Mouse (Mus musculus) liver, adult 2 months (tissue): Measurements from ENCODE around the gene Cog5. TPM values are rescaled to one million over a fixed set of nuclear protein-coding genes. Genes with fewer than 3 reads are reported as not detected.

Experiments
- DNase-seq: peaks from one replicate; pipeline ENCODE4 v3.0.0-alpha.2; 2011; ENCODE audit warnings: low read depth, low spot score; ENCODE audit errors: extremely low read depth
- H3K27ac ChIP-seq: fragments of 200-500 bp; replicated peaks from 2 replicates; pipeline ENCODE4 v1.5.1; 2012; ENCODE audit warnings: low read depth, mild to moderate bottlenecking, control low read depth, inconsistent platforms, low read length; ENCODE audit not compliant: insufficient read depth
- H3K27me3 ChIP-seq: fragments of 200-500 bp; 2 replicates; pipeline ENCODE4 v1.6.1; 2012; ENCODE audit warnings: mild to moderate bottlenecking, moderate library complexity, low read length, inconsistent platforms; ENCODE audit not compliant: control insufficient read depth, insufficient read depth
- H3K36me3 ChIP-seq: fragments of 200-500 bp; 2 replicates; pipeline ENCODE4 v1.6.1; 2012; ENCODE audit warnings: low read length, inconsistent platforms; ENCODE audit not compliant: control insufficient read depth, insufficient read depth
- H3K4me1 ChIP-seq: fragments of 200-500 bp; 2 replicates; pipeline ENCODE4 v1.6.1; 2011; ENCODE audit warnings: low read length; ENCODE audit not compliant: control insufficient read depth, insufficient read depth
- H3K4me3 ChIP-seq: fragments of 200-500 bp; 2 replicates; pipeline ENCODE4 v1.5.1; 2011; ENCODE audit warnings: low read depth, mild to moderate bottlenecking, control low read depth, low read length, moderate library complexity; ENCODE audit not compliant: insufficient read depth
- H3K79me2 ChIP-seq: fragments of 200-500 bp; 2 replicates; pipeline ENCODE4 v1.6.1; 2012; ENCODE audit warnings: inconsistent platforms, mild to moderate bottlenecking, low read length, moderate library complexity; ENCODE audit not compliant: control insufficient read depth, insufficient read depth
- H3K9ac ChIP-seq: fragments of 200-500 bp; 2 replicates; pipeline ENCODE4 v1.6.1; 2012; ENCODE audit warnings: low read depth, mild to moderate bottlenecking, control low read depth, inconsistent platforms, low read length
- CTCF ChIP-seq: fragments of 200-500 bp; IDR thresholded peaks from 2 replicates; pipeline ENCODE4 v1.5.1; 2011; ENCODE audit warnings: low read depth, low read length, control low read depth
- POLR2A ChIP-seq: fragments of 200-500 bp; IDR thresholded peaks from 2 replicates; pipeline ENCODE4 v1.6.1; 2011; ENCODE audit warnings: low read length, control low read depth; ENCODE audit not compliant: insufficient read depth; ENCODE audit errors: extremely low read depth
- WGBS: fragments of 180-500 bp; shearing (Covaris S2); methylation state at CpG from one replicate; pipeline ENCODE4 v1.1.7; 2018; 5-methylcytosine and 5-hydroxymethylcytosine counted together
- polyA plus RNA-seq: library from polyadenylated mRNA; depleted of rRNA; stranded (reverse); fragments of >200 nt; gene quantifications from 2 replicates; pipeline ENCODE4 v1.2.3, GENCODE M21; 2012
- total RNA-seq: library from RNA; depleted of rRNA; stranded (reverse); fragments of >200 nt; gene quantifications from 2 replicates; pipeline ENCODE4 v1.2.3, GENCODE M21; 2014

Cog5 gene
- total and polyA plus RNA-seq, 2 experiments, result 7.6 to 33.5 TPM

DNA sequence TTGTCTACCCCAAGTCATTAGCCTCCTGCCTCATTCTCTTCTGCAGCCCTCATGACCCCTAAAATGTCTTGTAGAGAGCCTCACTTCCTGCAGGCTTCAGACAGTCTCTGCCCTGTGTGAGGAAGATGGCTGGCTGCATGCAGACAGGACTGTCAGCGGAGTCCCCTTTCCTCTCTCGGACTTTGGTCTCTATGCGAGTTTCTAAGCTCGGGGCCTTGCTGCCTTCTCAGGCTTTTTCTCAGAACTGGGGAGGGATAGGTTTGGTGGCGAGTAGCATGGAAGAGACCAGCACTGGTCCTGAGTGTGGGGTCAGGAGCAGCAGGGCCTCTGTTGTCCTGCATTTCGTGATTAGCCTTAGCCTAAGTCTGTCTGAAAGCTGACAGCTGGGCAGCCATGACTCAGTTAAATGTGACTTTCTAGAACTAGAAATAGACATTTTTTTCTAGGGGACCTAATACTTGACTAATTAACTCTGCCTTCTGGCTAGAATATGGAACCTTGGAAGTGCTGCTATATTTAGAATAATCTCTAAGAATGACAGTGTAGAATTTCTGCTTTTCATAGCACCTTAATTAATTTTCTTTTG is 258.4 kb downstream of the Cog5 start:
- no peaks in the 10 kb centered on the region for H3K79me2 ChIP-seq
- no peak for DNase-seq
- TF ChIP-seq CTCF (no peak), POLR2A (no peak)
- no peak overlapping the region for H3K27ac ChIP-seq
- no peak overlapping the region for H3K9ac ChIP-seq
- no peaks in the 10 kb centered on the region for H3K27me3 ChIP-seq
- H3K36me3 ChIP-seq, result no peaks in the 10 kb centered on the region
- H3K4me3 ChIP-seq, result no peak overlapping the region
- 81% methylated on average over 6 of the region's 6 CpGs for WGBS
- H3K4me1 ChIP-seq, result peaks cover 4% of the 10 kb centered on the region; the same call in 1 of the 2 replicates

DNA sequence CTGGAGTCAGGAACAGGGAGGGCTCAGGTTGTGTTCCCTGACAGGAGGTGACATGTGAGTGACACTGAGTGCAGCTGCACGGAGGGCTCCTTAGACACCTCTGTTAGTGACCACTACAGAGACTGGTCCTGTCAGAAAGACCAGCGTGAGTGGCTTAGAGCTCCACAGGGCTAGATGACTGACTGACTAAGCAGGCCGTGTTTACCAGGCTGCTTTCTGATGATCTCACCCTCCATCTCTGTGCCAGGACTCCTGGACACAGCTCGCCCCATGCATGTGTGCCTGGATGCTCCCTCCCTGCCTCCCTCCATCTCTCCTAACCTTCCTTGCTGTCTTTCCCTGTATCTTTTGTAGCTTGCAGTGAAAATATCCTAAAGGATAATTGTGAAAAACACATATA is 258.9 kb downstream of the Cog5 start:
- H3K36me3 ChIP-seq, result no peaks in the 10 kb centered on the region
- no peak for DNase-seq
- no peaks in the 10 kb centered on the region for H3K27me3 ChIP-seq
- 27% methylated on average over 4 of the region's 4 CpGs for WGBS
- TF ChIP-seq POLR2A (no peak), CTCF (no peak)
- peaks cover 4% of the 10 kb centered on the region; the same call in 1 of the 2 replicates for H3K4me1 ChIP-seq
- no peak overlapping the region for H3K9ac ChIP-seq
- H3K4me3 ChIP-seq, result no peak overlapping the region
- H3K27ac ChIP-seq, result no peak overlapping the region
- H3K79me2 ChIP-seq, result no peaks in the 10 kb centered on the region

DNA sequence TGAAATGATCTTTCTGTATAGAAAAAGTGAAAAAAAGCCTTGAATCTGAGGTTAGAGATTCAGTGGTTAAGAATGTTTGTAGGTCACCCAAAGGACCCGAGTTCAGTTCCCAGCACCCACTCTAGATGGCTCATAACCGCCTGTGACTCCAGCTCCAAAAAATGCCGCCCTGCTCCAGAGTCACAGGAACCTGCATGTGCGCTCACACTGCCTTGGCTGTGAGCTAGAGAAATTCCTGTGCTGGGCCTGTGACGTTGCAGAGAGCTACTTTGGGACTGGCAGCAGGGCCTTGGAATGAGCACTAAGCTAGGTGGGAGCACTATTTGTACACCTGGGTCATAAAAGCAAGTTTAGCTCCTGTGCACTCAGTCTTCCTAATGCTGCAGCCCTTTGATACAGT is 262.0 kb downstream of the Cog5 start:
- no peaks in the 10 kb centered on the region for H3K36me3 ChIP-seq
- H3K79me2 ChIP-seq, result no peaks in the 10 kb centered on the region
- TF ChIP-seq CTCF (no peak), POLR2A (no peak)
- peaks cover 17% of the 10 kb centered on the region for H3K4me1 ChIP-seq
- H3K9ac ChIP-seq, result no peak overlapping the region
- DNase-seq, result no peak
- 0 out of 2 replicates have a peak overlapping the region, but pooled peaks have one; percentile 15 for H3K27ac ChIP-seq
- 95% methylated on average over 5 of the region's 5 CpGs for WGBS
- no peaks in the 10 kb centered on the region for H3K27me3 ChIP-seq
- no peak overlapping the region for H3K4me3 ChIP-seq

DNA sequence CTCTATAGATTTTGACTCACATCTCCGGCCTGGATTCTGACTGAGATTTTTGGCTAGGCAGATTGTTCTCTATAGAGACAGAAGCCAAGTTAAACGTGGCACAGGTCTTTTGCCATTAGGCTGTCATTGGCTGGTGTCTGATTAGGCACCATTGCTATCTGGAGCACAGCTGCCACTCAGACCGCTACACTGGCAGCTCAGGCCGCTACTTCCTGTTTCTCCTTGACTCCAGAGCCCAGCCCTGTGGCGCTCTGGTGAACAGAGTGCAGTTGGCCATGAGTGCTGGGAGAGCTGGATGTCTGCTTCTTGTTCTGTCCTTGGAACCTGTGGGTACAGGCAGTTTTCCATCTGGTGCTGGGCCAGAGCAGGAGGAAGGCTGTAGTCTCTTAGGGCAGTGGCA is 262.6 kb downstream of the Cog5 start:
- TF ChIP-seq CTCF (no peak), POLR2A (no peak)

DNA sequence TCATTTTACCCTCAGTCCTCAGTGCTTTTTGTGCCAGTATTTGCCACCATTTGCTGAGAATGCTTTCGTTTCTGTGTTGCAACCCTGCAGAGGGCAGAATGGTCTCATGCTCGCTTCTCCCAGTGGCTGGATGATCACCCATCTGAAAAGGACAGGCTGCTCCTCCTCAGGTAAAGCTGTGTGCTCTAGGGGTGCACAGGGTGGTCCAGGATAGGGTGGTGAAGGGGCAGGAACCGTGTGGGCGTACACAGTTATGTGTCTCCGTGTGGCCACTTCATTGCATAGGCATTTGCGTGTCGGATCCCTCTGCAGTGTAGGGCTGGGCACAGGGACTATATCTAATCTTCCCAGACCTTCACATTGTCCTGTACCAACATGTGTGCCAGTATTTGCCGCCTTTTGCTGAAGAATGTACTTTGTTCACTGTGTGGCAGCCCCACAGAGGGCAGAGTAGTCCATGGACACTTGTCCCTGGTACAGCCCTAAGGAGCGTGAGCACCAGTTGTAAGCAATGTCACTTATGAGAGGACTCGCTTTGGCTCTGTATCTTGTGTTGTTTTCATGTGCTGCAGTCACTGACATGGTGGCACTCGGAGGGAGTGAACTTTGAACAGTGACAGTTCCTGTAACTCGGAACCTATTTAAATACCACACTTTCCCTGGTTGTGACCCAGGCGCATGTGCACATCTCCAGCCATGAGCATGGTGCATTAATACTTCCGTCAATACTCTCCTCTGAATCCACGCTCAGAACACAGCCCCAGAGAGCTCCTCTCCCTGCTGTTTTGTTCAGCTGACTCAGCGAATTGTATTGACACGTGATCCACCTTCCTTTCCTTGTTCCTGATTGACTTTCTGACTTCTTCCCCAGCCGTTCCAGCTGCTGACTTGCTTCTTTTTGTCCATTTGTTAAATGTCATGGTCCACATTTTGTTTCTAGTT is 266.1 kb downstream of the Cog5 start:
- WGBS, result 35% methylated on average over 18 of the region's 18 CpGs
- peak; percentile 88 for DNase-seq

More for the DNA sequence above, 262.6 kb downstream of the Cog5 start:
- H3K27me3 ChIP-seq, result no peaks in the 10 kb centered on the region
- H3K9ac ChIP-seq, result peak overlapping the region; percentile 32; the same call in 1 of the 2 replicates
- DNase-seq, result peak; percentile 92
- peak overlapping the region; percentile 47 for H3K27ac ChIP-seq
- no peaks in the 10 kb centered on the region for H3K79me2 ChIP-seq
- no peak overlapping the region for H3K4me3 ChIP-seq
- 10% methylated on average over 5 of the region's 5 CpGs for WGBS
- no peaks in the 10 kb centered on the region for H3K36me3 ChIP-seq
- H3K4me1 ChIP-seq, result peaks cover 17% of the 10 kb centered on the region

More for the DNA sequence above, 266.1 kb downstream of the Cog5 start:
- peaks cover 17% of the 10 kb centered on the region for H3K4me1 ChIP-seq
- H3K9ac ChIP-seq, result peak overlapping the region; percentile 36; the same call in 1 of the 2 replicates
- no peak for TF ChIP-seq POLR2A
- TF ChIP-seq CTCF, result no peak
- H3K27me3 ChIP-seq, result no peaks in the 10 kb centered on the region
- 0 out of 2 replicates have a peak overlapping the region, but pooled peaks have one; percentile 1 for H3K4me3 ChIP-seq
- H3K27ac ChIP-seq, result peak overlapping the region; percentile 80
- peaks cover 18% of the 10 kb centered on the region for H3K36me3 ChIP-seq
- no peaks in the 10 kb centered on the region for H3K79me2 ChIP-seq
